Mouse (Mus musculus) stomach, embryonic 14.5 days (tissue): ENCODE measurements around the gene Acaa1b. TPM values are rescaled to one million over a fixed set of nuclear protein-coding genes. Genes with fewer than 3 reads are reported as not detected.

Experiments
- ATAC-seq: fragments of 200-750 bp; cut with Nextera tagmentation; 2 replicates; pipeline ENCODE4 v1.8.0; 2017; ENCODE audit warnings: low read depth, moderate TSS enrichment; ENCODE audit not compliant: insufficient number of reproducible peaks, insufficient read depth, low FRiP score
- H3K27ac ChIP-seq: fragments of 300-500 bp; sonication (generic); 2 replicates; pipeline ENCODE4 v1.5.1; 2014; ENCODE audit warnings: mild to moderate bottlenecking, low read length, moderate library complexity, mixed read lengths
- H3K27me3 ChIP-seq: fragments of 300-500 bp; sonication (generic); 2 replicates; pipeline ENCODE4 v1.6.1; 2014; ENCODE audit warnings: low read length, control low read depth, mixed read lengths; ENCODE audit not compliant: control insufficient read depth, insufficient read depth
- H3K36me3 ChIP-seq: fragments of 300-500 bp; sonication (generic); 2 replicates; pipeline ENCODE4 v1.6.1; 2014; ENCODE audit warnings: mild to moderate bottlenecking, control low read depth, low read length, moderate library complexity, mixed read lengths; ENCODE audit not compliant: control insufficient read depth, insufficient read depth
- H3K4me1 ChIP-seq: fragments of 300-500 bp; sonication (generic); 2 replicates; pipeline ENCODE4 v1.6.1; 2014; ENCODE audit warnings: low read length, control low read depth, mixed read lengths; ENCODE audit not compliant: control insufficient read depth, insufficient read depth
- H3K4me2 ChIP-seq: fragments of 300-500 bp; sonication (generic); replicated peaks from 2 replicates; pipeline ENCODE4 v1.6.1; 2014; ENCODE audit warnings: low read depth, low read length, control low read depth
- H3K4me3 ChIP-seq: fragments of 300-500 bp; sonication (generic); 2 replicates; pipeline ENCODE4 v1.5.1; 2014; ENCODE audit warnings: low read depth, low read length, control low read depth
- H3K9ac ChIP-seq: fragments of 300-500 bp; sonication (generic); replicated peaks from 2 replicates; pipeline ENCODE4 v1.6.1; 2014; ENCODE audit warnings: low read depth, mild to moderate bottlenecking, control low read depth, low read length, moderate library complexity, mixed read lengths
- H3K9me3 ChIP-seq: fragments of 300-500 bp; sonication (generic); 2 replicates; pipeline ENCODE4 v1.6.1; 2016; ENCODE audit warnings: low read depth, low read length, control low read depth; ENCODE audit not compliant: control insufficient read depth
- WGBS: fragments of 180-500 bp; shearing (Covaris S2); extraction: QIAGEN DNeasy Blood & Tissue Kit; methylation state at CpG from one replicate; pipeline ENCODE4 v1.1.7; 2014; 5-methylcytosine and 5-hydroxymethylcytosine counted together
- polyA plus RNA-seq: library from polyadenylated mRNA; unstranded; fragments of >200 nt; fragmentation: Nextera tagmentation; extraction: Ambion mirVana; gene quantifications from 2 replicates; pipeline ENCODE4 v1.2.1, GENCODE M21; 2014

The Acaa1b gene
- polyA plus RNA-seq, 1 experiment from 2014 or later, result 0.91 TPM

- no peaks in the 10 kb centered on the region for H3K9me3 ChIP-seq
- no peaks in the 10 kb centered on the region for H3K27me3 ChIP-seq
- no peak for ATAC-seq
- 85% methylated on average over 11 of the region's 11 CpGs for WGBS
- H3K9ac ChIP-seq, result no peak overlapping the region
- H3K27ac ChIP-seq, result no peak overlapping the region
- no peaks in the 10 kb centered on the region for H3K36me3 ChIP-seq
- H3K4me2 ChIP-seq, result no peak overlapping the region
- no peak overlapping the region for H3K4me3 ChIP-seq
- no peaks in the 10 kb centered on the region for H3K4me1 ChIP-seq
These were observed 22.4 kb upstream of the Acaa1b start for GRCm38 (mm10) chr9:119179292-119179691.

GRCm38 (mm10) chr9:119167608-119168007 lies 10.7 kb upstream of the Acaa1b start:
- Histone ChIP-seq H3K4me1 (no peaks in the 10 kb centered on the region), H3K9me3 (no peaks in the 10 kb centered on the region), H3K9ac (no peak overlapping the region), H3K4me3 (no peak overlapping the region), H3K36me3 (no peaks in the 10 kb centered on the region), H3K27ac (no peak overlapping the region), H3K4me2 (no peak overlapping the region), H3K27me3 (no peaks in the 10 kb centered on the region)
- 85% methylated on average over 2 of the region's 2 CpGs for WGBS
- no peak for ATAC-seq

GRCm38 (mm10) chr9:119165548-119165947 lies 8.7 kb upstream of the Acaa1b start:
- no peak for ATAC-seq
- H3K4me2 ChIP-seq, result no peak overlapping the region
- 92% methylated on average over 6 of the region's 6 CpGs for WGBS

GRCm38 (mm10) chr9:119164743-119165142 lies 7.8 kb upstream of the Acaa1b start:
- no peak overlapping the region for H3K4me2 ChIP-seq
- no peak overlapping the region for H3K27ac ChIP-seq
- H3K9ac ChIP-seq, result no peak overlapping the region
- H3K4me3 ChIP-seq, result no peak overlapping the region
- no peaks in the 10 kb centered on the region for H3K27me3 ChIP-seq
- H3K9me3 ChIP-seq, result no peaks in the 10 kb centered on the region
- ATAC-seq, result no peak
- WGBS, result 85% methylated on average over 7 of the region's 7 CpGs
- H3K36me3 ChIP-seq, result no peaks in the 10 kb centered on the region
- H3K4me1 ChIP-seq, result no peaks in the 10 kb centered on the region

More at GRCm38 (mm10) chr9:119165548-119165947, 8.7 kb upstream of the Acaa1b start:
- no peaks in the 10 kb centered on the region for H3K4me1 ChIP-seq
- H3K9me3 ChIP-seq, result no peaks in the 10 kb centered on the region
- no peak overlapping the region for H3K27ac ChIP-seq
- no peaks in the 10 kb centered on the region for H3K36me3 ChIP-seq
- H3K4me3 ChIP-seq, result no peak overlapping the region
- no peak overlapping the region for H3K9ac ChIP-seq
- H3K27me3 ChIP-seq, result no peaks in the 10 kb centered on the region

- Histone ChIP-seq H3K36me3 (no peaks in the 10 kb centered on the region), H3K4me3 (no peak overlapping the region), H3K27ac (no peak overlapping the region), H3K4me1 (no peaks in the 10 kb centered on the region), H3K9me3 (no peaks in the 10 kb centered on the region), H3K4me2 (no peak overlapping the region), H3K9ac (no peak overlapping the region), H3K27me3 (no peaks in the 10 kb centered on the region)
- 85% methylated on average over 3 of the region's 3 CpGs for WGBS
- ATAC-seq, result no peak
These were observed 3.8 kb upstream of the Acaa1b start for GRCm38 (mm10) chr9:119160689-119161088.

- Histone ChIP-seq H3K27me3 (no peaks in the 10 kb centered on the region), H3K36me3 (no peaks in the 10 kb centered on the region), H3K9ac (no peak within 1 kb of the TSS), H3K4me2 (no peak within 1 kb of the TSS), H3K9me3 (no peaks in the 10 kb centered on the region), H3K27ac (no peak within 1 kb of the TSS), H3K4me1 (no peaks in the 10 kb centered on the region), H3K4me3 (no peak within 1 kb of the TSS)
- no peak for ATAC-seq
- 46% methylated on average over 4 of the region's 4 CpGs for WGBS
These were observed 2.0 kb upstream of the Acaa1b start, which contains the start of gene Gm47289 for GRCm38 (mm10) chr9:119158861-119159260. Gene Gm47289 (plus strand): TSS chr9:119159161.

GRCm38 (mm10) chr9:119155826-119156225 lies 1.1 kb downstream of the Acaa1b start:
- no peaks in the 10 kb centered on the region for H3K4me1 ChIP-seq
- peak; percentile 7; the same call in 1 of the 2 replicates for ATAC-seq
- no peak overlapping the region for H3K27ac ChIP-seq
- no peak overlapping the region for H3K9ac ChIP-seq
- WGBS, result 46% methylated on average over 7 of the region's 7 CpGs
- H3K27me3 ChIP-seq, result no peaks in the 10 kb centered on the region
- H3K4me3 ChIP-seq, result no peak overlapping the region
- H3K36me3 ChIP-seq, result no peaks in the 10 kb centered on the region
- no peaks in the 10 kb centered on the region for H3K9me3 ChIP-seq
- H3K4me2 ChIP-seq, result peak overlapping the region; percentile 51; the same call in 1 of the 2 replicates

GRCm38 (mm10) chr9:119155416-119155815 lies 1.5 kb downstream of the Acaa1b start:
- Histone ChIP-seq H3K4me3 (no peak overlapping the region), H3K36me3 (no peaks in the 10 kb centered on the region), H3K27me3 (no peaks in the 10 kb centered on the region), H3K9me3 (no peaks in the 10 kb centered on the region), H3K9ac (no peak overlapping the region), H3K4me2 (no peak overlapping the region), H3K4me1 (no peaks in the 10 kb centered on the region), H3K27ac (no peak overlapping the region)
- 78% methylated on average over 8 of the region's 8 CpGs for WGBS
- ATAC-seq, result no peak

- no peaks in the 10 kb centered on the region for H3K9me3 ChIP-seq
- no peak overlapping the region for H3K4me2 ChIP-seq
- no peak overlapping the region for H3K27ac ChIP-seq
- H3K36me3 ChIP-seq, result no peaks in the 10 kb centered on the region
- no peaks in the 10 kb centered on the region for H3K4me1 ChIP-seq
- no peak overlapping the region for H3K4me3 ChIP-seq
- no peak overlapping the region for H3K9ac ChIP-seq
- ATAC-seq, result no peak
- no peaks in the 10 kb centered on the region for H3K27me3 ChIP-seq
- WGBS, result 45% methylated on average over 2 of the region's 2 CpGs
These were observed 5.1 kb downstream of the Acaa1b start for GRCm38 (mm10) chr9:119151751-119152150.
